Mouse (Mus musculus) left cerebral cortex, postnatal 14 days (tissue): ENCODE results near the gene Mmachc. TPM values are rescaled to one million over a fixed set of nuclear protein-coding genes. Genes with fewer than 3 reads are reported as not detected.
"Not testable (repeated sequence)": the region's sequence is repeated elsewhere in the genome, so short reads cannot be mapped to it uniquely, and the experiment has no call there.

ENCODE experiments used
- DNase-seq, 2 experiments: peaks; one replicate each; pipeline ENCODE4 v3.0.0; 2021 to 2022; ENCODE audit warnings: low spot score in 2 of 2, mixed read lengths in 1 of 2
- intact Hi-C: fragments of 180-260 bp; cut with DNase I; formaldehyde crosslinking; loops from one replicate; pipeline ENCODE4 v1.15.1; 2025
- total RNA-seq, 2 experiments: library from RNA; stranded (reverse); gene quantifications; 2 replicates each; pipeline ENCODE4 v1.2.3; 2021

The Mmachc gene
- total RNA-seq, 2 experiments from 2014 or later = 14.6 to 17.0 TPM

GRCm38 (mm10) chr4:116698693-116699342, 9.4 kb downstream of the Mmachc start:
- intact Hi-C loops = no loop called here
- DNase-seq = no peak

GRCm38 (mm10) chr4:116693785-116694184, 14.4 kb downstream of the Mmachc start:
- intact Hi-C loops = no loop called here
- no peak for DNase-seq

GRCm38 (mm10) chr4:116692146-116692545, 16.1 kb downstream of the Mmachc start:
- no peak for DNase-seq
- intact Hi-C loops = no loop called here

GRCm38 (mm10) chr4:116689309-116689876, 18.8 kb downstream of the Mmachc start:
- intact Hi-C loops = loop anchor here (5.0 kb wide), 1 partner anchor 42 kb away; no protein-coding TSS in a partner anchor
- DNase-seq = no peak

- DNase-seq = no peak
- intact Hi-C loops = loop anchor here (5.0 kb wide), 1 partner anchor 40 kb away; no protein-coding TSS in a partner anchor
Measured at GRCm38 (mm10) chr4:116687041-116687440, 21.2 kb downstream of the Mmachc start.

GRCm38 (mm10) chr4:116685402-116686061, 22.7 kb downstream of the Mmachc start, which contains the start of gene Prdx1:
Prdx1 (plus strand) TSS chr4:116685544.
- peak; percentile 88 to 95 for DNase-seq
- intact Hi-C loops = loop anchor here (5.0 kb wide), 1 partner anchor 38 kb away; no protein-coding TSS in a partner anchor

- intact Hi-C loops = loop anchor here (5.0 kb wide), 1 partner anchor 37 kb away; no protein-coding TSS in a partner anchor
Measured at GRCm38 (mm10) chr4:116684665-116685064, 23.5 kb downstream of the Mmachc start.

GRCm38 (mm10) chr4:116683957-116684356, 24.2 kb downstream of the Mmachc start:
- DNase-seq = no peak
- intact Hi-C loops = no loop called here

More at GRCm38 (mm10) chr4:116684665-116685064, 23.5 kb downstream of the Mmachc start:
- no peak for DNase-seq

GRCm38 (mm10) chr4:116680521-116680920, 27.7 kb downstream of the Mmachc start:
- DNase-seq, intact Hi-C loops: not testable (repeated sequence)

- intact Hi-C loops = no loop called here
Measured at GRCm38 (mm10) chr4:116679141-116679540, 29.1 kb downstream of the Mmachc start.

GRCm38 (mm10) chr4:116677808-116678207, 30.4 kb downstream of the Mmachc start:
- no peak for DNase-seq
- intact Hi-C loops = no loop called here

More at GRCm38 (mm10) chr4:116679141-116679540, 29.1 kb downstream of the Mmachc start:
- no peak for DNase-seq

GRCm38 (mm10) chr4:116676027-116676426, 32.2 kb downstream of the Mmachc start:
- intact Hi-C loops = no loop called here
- DNase-seq = no peak

GRCm38 (mm10) chr4:116674761-116675160, 33.4 kb downstream of the Mmachc start:
- intact Hi-C loops, DNase-seq: not testable (repeated sequence)

- no peak for DNase-seq
- intact Hi-C loops = no loop called here
Measured at GRCm38 (mm10) chr4:116672785-116673184, 35.4 kb downstream of the Mmachc start.

- intact Hi-C loops = no loop called here
- no peak for DNase-seq
Measured at GRCm38 (mm10) chr4:116669291-116669690, 38.9 kb downstream of the Mmachc start.

- intact Hi-C loops = no loop called here
- no peak for DNase-seq
Measured at GRCm38 (mm10) chr4:116668145-116668544, 40.1 kb downstream of the Mmachc start.

- no peak for DNase-seq
- intact Hi-C loops = no loop called here
Measured at GRCm38 (mm10) chr4:116666625-116667024, 41.6 kb downstream of the Mmachc start.

- intact Hi-C loops = no loop called here
- DNase-seq = no peak
Measured at GRCm38 (mm10) chr4:116661998-116662397, 46.2 kb downstream of the Mmachc start.

GRCm38 (mm10) chr4:116660829-116661228, 47.4 kb downstream of the Mmachc start:
- no peak for DNase-seq
- intact Hi-C loops = no loop called here

- intact Hi-C loops, DNase-seq: not testable (repeated sequence)
Measured at GRCm38 (mm10) chr4:116659916-116660315, 48.3 kb downstream of the Mmachc start.
